Mouse (Mus musculus): ENCODE data around the gene Herc1.

Gene Herc1

DNA sequence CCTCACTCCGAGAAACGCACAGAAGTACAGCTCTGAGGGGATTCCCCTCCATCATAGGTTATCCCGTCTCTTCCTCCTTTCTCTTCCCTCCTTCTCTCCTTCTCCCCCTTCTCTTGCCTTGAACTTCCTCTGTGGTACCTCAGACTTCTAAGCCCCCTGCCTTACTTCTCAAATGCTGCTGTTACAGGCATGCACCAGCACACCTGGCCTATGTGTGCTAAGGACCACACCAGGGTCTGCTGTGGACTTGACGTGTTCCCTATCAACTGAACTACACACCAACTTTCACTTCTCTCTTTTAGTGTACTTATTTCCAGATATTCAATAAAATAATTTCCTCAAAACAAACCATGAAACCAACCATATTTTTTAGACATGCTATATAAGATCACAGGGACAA lies 192.5 kb downstream of the Herc1 start:
- no peak for DNase-seq

Measured in lung, postnatal 36 days (tissue).